Mouse (Mus musculus): ENCODE results near the gene Serinc5.

- TF ChIP-seq POLR2A (IDR thresholded peaks at IDR 0.05; ENCODE audit: insufficient read depth, low read length) = no peak
- no peak for TF ChIP-seq EP300 (IDR thresholded peaks at IDR 0.05; ENCODE audit: insufficient read depth, low read depth, low read length)
Observed at GRCm38 (mm10) chr13:92721006-92721405, 110.1 kb downstream of the Serinc5 start.
